Mouse (Mus musculus) gastrocnemius, postnatal 4 days (tissue): Measurements from ENCODE around the gene Bbx. TPM values are rescaled to one million over a fixed set of nuclear protein-coding genes. Genes with fewer than 3 reads are reported as not detected.

Experiments used
- DNase-seq, 2 experiments: peaks; one replicate each; pipeline ENCODE4 v3.0.0; 2021 to 2022; ENCODE audit warnings: low spot score in 2 of 2, mixed read lengths in 2 of 2
- long read RNA-seq, 2 experiments: library from polyadenylated mRNA; stranded (forward); transcript quantifications; one replicate each; pipeline ENCODE4 v2.0.0; 2021
- total RNA-seq, 2 experiments: library from RNA; stranded (reverse); gene quantifications; 2 replicates each; pipeline ENCODE4 v1.2.3; 2021

The Bbx gene
- total RNA-seq, result 10 to 100 TPM; 19.1 to 20.0 TPM
- long read RNA-seq, experiment 1, partial matches to known transcripts, result 1 of 2 reads
- long read RNA-seq, experiment 1, other reads (novel, unspliced or antisense), result 1 of 2 reads
- long read RNA-seq, experiment 2, full-length matches to known transcripts, result 1 of 6 reads
- long read RNA-seq, experiment 2, partial matches to known transcripts, result 1 of 6 reads
- long read RNA-seq, experiment 2, other reads (novel, unspliced or antisense), result 4 of 6 reads

DNA sequence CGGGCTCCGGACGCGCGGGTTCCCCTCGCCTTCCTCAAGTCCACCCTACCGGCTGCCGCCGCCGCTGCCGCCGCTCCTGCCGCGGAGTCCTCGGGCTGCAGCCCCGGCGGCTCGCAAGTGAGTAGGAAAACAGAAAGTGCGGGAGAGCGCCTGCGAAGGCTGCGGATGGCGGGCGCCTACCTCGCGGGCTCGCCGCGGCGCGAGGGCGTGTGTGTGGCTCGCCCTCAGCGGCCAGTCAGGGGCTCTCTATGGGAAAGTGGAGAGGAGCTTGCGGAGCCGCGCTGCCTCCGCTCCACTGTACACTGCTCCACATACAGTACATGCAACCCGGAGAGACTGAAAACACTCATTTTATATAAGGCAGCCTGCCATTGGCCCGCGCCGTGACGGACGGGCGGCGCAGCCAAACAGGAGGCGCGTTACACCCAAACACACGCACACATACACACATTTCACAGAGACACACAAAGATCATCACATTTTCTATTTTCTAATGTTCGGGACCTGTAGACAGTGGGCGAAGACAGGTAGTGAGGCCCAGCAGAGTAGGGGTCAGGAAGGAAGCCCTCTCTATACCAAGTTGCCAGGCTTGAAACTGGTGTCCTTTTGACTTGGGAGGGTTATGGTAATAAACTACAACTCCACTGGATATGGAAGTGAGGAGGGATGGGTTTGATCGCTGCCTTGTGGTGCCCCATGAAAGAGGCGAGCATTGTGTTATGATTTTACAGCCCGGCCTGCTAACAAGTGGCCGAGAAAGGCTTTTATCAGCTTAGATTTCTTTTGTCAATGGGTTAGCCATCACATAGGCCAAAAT is at the start of gene Bbx:
Bbx (minus strand) TSS at position 329 of the 817 bp plus-strand sequence.
- DNase-seq, result peak; percentile 86 to 92

DNA sequence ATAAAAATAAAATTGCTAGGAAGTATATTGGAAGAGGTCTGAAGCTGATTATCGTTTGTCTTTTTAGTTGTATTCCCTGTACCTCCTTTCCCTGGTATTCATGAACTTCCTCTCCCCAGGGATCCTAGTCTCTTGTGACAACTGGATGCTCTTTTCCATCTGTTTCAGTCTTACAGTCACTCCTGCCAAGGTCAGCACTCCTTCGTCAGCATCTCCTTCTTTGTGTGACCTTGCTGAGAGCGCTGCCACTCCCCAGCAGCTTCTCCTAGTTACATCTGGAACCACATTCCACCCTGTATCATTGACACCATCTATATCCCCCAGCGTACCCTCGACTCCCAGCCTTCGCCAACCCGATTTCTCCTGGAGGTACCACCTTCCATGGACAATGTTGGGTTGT is 49.7 kb upstream of the Bbx start:
- no peak for DNase-seq

DNA sequence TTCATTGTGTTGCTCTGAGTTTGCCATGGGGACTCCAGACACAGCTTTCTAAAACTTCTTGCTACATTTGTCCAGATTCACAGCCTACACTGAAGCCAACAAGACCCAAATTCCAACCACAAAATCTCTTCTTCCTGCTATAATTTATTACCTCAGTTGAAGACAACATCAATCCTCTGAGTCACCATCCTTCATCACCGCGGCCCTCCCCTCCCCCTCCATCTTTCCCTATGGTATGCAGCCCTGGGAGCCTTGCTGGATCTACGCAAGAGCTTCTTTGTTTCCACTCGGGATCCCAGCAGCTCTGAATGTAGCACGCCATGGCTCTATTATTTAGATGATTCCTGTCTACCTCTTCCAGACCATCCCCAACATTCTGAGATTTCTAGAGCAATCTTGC is 49.2 kb upstream of the Bbx start:
- DNase-seq, result no peak

DNA sequence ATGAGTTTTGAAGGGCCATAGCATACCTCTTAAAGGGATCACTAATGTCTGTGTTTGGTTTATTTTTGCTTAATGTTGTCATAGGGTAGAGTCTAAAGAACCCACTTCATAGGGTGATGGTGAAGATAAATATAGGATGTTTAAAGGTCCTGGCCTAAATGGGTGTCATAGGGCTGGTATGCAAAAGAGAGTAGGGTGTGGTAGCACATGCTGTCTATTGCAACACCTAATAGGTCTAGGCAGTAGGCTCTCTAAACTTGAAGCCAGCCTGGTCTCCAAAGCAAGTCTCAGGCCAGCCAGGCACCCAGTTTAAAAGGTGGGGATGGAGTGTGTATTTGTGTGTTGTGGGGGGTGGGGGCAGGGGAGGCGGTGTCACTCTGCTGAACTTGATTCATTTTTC is 46.5 kb upstream of the Bbx start:
- DNase-seq, result no peak

DNA sequence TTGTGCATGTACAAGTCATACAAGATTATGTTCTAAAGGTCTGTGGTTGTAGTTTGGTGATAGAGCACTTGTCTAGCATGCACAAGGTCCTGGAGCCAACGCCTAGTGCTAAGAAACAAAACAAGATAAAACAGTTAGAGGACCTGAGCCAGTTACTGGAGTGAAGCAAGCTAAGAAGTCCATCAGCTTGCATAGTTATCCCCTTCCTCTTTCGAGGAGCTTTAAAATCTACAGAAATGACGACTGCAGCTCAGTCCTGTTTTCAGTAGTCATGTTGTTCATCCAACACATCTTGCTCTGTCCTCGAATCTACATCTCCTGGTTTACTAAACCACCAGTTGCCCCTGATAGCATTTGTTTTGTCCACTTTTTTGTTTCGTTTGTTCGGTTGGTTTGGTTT is 45.4 kb upstream of the Bbx start:
- no peak for DNase-seq

DNA sequence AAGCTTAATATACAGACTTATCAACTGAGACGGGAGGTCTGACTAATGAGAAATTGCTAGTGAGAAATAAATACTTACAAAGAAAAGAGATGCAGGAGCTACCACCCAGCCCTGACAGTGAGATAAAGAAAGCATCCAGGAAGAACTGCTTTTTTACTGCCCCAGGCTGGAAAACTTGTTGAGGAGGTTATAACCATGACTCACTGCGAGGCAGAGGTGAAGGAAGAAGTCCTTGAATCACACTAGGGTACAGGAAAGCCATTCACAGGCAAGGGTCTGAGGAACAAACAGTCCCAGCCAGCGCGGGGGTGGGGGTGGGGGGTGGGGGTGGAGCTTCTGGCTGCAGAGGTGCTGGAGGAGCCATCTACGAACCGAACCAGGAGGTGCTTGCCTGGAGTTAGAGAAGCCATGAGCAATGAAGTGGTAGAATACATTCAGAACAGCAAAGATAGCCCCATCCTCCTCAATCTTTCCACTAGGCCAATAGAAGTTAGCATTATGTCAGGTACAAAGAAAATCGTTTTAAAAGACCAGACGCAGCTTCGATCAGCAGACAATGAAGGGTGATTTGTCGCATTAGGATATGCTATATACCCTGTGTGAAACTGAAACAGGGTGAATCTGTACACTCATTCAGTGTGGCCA is 30.2 kb upstream of the Bbx start:
- DNase-seq, result no peak

DNA sequence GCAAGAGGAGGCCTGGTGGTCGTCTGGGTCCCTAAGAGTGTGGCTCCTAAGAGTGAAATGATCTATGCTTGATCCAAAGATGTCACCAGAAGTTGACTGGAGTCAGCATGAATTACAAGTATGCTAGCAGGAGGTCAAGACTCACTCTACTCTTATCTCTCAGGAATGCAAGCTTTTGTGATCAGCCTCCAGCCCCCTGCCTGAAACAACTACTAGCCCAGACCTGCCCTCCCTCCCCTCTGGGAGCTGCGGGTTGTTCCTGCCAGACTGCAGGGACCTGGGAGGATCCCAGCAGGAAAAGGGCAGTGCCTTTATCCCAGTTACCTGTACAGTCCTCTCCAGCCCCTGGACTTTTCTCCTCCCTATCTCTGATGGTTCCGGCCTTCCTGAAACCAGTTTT is 27.0 kb upstream of the Bbx start:
- no peak for DNase-seq

DNA sequence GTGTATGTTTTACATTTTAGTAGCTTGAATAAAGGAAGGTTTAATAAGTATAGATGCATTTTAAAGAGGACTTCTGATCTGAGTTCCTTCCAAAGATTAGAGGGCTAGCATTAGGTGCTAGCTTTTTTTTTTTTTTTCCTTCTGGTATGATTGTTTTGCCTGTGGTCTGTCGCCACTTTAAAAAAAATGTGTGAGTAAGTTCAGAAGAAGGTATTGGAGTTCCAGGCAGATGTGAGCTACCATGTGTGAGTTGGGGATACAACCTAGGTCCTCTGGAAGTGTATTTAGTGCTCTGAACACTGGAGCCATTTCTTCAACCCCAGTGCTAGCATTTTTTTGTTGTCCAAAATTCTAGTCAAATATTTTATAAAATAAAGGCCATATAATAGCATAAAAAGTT is 23.9 kb upstream of the Bbx start:
- DNase-seq, result no peak

DNA sequence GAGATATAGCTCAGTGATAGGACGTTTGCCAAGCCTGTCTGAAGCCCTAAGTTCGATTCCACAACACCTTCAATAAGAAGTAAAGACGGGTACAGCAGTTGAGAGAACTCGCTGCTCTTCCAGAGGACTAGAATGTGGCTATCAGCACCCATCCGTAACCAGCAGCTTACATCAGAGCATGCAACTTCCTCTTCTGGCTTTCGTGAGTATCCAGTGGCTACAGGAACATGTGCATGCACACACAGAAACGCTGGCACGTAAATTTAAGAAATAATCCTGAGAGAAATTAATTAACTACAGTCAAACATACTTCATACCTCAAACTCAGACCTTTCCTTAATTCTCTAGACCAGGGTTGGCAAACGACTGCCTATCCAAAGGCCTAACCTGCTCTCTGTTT is 16.9 kb upstream of the Bbx start:
- DNase-seq, result no peak

DNA sequence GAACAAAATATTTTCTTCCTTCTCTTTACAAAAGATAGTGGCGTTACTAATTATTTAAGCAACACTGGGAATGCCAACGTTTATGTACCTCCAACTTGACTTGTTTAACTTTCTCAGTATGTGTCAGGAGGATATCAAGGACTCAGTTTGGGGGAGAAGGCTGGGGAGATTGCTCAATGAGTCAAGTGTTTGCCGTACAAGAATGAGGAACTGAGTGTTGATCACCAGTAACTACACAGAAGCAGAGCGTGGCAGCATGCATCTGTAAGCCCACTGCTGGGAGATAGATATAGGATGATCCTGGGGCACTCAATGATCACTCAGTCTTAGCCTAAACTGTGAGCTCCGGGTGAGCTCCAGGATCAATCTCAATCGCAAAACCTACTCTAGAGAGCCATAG is 12.8 kb upstream of the Bbx start:
- no peak for DNase-seq

DNA sequence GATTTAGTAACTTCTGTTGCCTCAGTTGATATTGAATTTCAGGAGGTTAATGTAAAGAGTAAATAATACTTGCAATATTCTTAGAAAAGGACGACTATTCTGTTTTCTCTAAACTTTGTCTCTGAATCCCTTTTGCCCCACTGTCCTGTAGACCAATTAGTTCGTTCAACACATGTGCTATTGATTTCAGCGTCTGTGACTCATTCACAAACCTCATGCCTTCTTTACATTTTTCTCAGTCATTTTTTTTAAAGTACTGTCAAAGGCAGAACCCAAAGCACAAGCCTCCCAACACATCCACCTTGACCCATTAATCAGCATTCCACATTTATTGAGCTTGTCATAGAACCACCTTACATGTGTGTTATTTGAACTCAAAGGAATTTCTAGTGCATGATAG is 6.6 kb upstream of the Bbx start:
- DNase-seq, result no peak

DNA sequence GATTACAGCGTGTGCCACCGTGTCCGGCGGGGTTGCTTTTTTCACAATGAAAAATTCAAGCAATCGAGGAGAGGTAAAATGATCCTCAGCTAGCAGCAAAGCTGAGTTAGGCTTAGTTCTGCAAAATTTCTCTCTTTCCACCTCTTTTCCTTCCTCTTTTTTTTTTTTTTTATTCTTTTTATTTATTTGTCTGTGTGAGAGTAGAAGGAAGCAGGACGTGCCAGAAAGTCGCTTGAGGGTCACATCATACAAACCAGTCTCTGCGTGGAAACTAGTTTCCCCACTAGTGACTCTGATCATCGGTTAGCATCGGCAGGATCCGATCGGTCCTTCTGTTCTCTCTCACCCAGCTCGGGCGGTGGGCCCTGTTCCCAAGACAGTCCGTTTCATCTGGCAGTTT is 5.6 kb upstream of the Bbx start:
- no peak for DNase-seq

DNA sequence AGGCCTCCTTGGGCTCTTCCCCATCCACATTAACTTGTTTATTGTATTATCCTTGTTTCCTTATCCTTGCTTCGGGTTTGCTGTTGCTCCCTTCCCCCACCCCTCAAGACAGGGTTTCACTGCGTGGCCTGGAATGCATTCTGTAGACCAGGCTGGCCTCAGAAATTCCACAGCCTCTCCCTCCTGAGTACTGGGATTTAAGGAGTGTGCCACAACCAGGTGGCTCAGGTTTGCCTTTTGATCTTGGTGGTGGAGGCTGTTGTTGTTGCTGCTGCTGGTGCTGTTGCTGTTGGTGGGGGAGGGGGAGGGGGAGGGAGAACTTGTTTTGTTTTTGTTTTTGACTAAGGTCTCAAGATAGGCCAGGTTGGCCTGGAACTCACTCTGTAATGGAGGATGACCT is 5.1 kb upstream of the Bbx start:
- DNase-seq, result no peak

DNA sequence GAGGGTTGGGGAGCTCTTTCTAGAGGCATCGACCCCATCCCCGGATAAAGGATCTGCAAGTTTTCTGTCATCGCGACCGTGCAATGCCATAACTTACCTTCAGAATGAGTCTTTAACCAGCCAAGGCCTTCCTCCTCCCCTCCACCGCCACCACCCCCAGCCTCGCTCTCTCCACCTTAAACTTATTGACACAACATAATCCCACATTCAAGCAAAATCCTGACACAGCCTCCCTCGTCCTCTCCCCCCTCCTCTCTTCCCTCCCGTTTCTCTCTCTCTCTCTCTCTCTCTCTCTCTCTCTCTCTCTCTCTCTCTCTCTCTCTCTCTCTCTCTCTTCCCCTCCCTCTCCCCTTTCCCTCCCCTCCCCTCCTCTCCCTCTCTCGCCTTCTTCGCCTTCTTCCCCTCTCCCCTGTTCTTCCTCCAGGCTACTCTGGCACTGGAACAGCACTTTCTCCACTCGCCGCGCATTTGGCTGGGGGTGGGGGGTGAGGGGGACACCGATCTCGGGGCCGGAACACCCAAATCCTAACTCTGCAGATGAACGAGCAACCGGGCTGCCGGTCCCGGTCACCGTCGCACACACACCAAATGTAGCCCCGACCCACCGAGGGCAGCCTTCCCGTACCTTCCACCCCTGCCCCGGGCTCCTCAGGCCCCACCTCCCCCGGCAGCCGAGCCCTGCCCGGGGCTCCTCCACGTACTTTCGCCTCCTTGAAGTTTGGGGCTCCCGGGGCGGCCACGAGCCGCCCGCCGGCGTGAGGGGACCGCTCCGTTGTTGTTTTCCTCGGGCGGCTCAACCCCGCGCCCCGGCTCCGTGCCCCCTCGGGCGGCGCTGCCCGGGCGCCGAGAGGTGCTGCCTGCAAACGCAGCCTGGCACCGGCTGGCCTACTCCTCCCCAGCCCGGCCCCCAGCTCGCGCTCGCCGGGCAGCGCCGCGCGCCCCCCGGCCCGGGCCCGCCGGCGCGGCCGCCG is 894 bp downstream of the Bbx start:
- peak; percentile 29 to 56 for DNase-seq

DNA sequence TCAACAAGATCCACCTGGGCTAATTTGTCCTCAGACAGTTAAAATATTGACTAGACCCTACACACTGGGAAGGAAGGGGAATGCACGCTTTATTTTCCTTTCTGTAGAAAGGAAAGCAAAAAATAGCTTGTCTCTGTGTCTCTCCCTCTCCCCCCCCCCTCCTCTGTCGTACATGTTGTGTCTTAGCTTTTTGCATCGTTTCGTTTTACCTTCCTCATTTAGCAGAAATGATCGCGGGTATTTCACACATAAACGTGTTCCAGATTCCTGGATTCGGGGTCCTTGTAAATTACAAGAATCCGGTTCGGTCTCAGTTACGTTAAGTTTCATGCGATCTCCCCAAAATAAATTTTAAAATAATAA is 1.7 kb downstream of the Bbx start:
- no peak for DNase-seq

DNA sequence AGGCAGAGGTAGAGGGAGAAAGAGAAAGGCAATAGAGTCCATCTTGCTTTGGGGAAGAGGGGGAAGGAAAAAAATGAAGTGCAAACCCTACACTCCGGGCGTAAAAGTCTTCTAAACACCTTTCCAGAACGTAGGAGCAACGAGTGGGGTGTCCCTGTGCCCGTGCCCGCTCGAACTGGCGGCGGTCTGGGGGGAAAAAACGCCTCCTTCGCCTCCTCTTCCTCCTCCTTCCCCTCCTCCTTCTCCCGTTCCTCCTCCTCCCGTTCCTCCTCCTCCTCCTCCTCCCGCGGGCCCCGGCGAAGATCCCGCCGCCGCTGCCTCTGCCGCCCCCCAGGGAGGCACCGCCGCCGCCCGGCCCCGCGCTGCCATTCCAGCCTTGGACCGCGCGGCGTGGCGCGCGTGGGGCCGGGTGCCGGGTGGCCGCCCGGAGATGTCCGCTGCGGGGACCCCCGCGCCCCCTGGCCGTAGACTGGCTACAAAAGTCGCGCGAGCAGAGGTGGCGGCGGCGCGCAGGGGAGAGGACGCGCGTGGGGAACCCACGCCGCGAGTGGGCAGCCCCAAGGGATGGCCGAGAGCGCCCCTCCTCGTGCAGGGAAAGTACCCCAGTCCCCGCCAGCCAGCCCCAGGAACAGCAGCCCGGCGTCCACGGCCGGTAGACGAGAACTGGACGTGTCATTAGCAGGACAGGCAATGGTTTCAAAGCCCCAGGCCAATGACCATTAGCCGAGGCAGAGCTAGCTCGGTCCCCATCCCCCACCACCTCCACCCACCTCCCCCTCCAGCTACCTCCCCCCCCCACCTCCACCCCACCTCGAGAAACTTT is 2.3 kb downstream of the Bbx start:
- DNase-seq, result peak; percentile 20 to 44

DNA sequence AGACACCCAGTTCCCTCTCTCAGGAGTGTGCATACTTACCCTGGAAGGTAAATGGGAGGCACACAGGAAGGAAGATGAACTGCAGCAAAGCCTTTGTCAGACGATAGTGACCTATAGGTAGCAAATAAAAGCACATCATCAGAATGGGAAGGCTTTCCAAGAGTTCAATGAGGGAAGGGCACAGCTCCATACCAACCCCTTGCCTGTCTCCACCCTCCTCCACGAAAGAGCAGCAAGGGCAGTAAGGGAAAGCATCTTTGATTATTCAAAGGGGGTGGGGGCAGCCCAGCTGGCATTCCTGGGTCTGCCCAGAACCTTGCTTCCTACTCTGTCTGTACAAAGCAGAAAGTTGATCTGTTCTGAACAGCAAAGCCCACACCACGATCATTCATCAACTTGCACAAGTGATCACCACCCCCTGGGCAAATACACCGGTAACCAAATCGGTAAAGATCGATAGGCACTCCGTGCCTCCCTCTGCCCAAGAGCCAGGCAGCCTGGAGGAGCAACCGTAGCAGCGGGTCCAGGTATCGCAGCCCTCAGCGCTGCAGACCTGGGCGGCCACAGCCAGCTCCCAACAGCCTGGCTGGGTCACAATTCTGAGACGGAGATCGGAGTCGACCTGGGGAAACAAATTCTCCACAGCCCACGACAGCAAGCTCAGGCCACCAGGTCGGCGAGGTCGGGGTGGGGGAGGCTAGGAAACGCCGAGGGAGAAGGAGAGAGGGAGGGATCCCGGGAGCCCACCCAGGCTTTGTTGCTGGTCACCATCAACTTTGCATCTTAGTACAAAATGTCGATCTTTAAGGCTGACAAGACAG is 3.1 kb downstream of the Bbx start:
- peak in 1 of 2 experiments; percentile 18 for DNase-seq

DNA sequence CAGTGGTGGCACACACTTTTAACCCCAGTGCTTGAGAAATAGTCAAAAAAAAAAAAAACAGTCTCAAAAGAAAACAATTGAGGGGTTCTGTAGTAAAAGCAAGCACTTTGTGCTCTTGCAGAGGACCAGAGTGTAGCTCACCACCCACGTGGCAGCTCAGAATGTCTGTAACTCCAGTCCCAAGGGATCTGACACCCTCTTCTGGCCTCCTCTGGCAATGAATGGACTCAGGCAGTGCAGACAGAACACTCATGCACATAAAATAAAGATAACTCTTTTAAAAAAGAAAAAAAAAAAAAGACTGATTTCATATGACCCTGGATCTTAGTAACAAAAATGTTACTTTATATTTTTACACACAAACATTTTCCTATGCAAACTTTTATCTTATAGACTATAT is 12.1 kb downstream of the Bbx start:
- no peak for DNase-seq

DNA sequence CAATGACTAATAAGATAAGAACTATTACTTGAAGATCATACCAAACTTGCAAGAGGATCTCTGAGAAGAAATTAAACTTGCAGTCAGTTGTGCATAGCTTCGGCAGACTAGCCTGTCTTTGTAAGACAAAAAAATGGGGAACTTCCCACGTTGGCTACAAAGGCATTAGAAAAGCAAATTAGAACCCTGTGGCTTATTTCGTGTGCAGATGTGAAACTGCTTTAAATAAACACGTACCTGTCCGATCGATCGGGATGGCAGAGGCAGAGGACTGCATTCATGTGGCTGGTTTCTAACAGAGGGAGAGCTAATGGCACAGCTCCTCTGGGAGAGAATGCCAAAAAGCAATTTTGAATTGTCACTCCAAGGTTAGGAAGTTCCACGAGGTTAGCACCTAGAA is 16.8 kb downstream of the Bbx start:
- DNase-seq, result no peak

DNA sequence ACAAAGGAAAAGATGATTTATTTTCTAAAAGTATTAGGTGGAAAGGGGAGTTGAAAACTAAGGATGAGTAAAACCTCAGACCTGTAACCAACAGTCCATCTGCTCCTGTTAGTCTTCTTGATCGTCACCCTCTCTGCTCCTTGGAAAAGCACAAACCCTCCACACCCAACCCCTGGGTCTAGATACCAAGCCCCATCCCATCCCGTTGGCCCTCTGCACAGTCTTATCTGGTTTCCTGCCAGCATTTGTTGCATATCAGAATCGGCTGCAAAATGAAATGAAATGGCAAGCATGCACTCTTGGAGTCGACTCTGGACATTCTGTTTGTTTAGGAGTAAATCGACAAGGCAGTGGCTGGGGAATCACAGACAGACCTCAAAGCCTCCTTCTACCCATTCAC is 29.3 kb downstream of the Bbx start:
- no peak for DNase-seq
